Mouse (Mus musculus) inflammation-experienced regulatory T-cells, adult 16 weeks (primary cell): ENCODE results near the gene Akip1. TPM values are rescaled to one million over a fixed set of nuclear protein-coding genes. Genes with fewer than 3 reads are reported as not detected.

Source experiments
- polyA plus RNA-seq: library from polyadenylated mRNA; unstranded; fragments of 100-300 nt; shearing (Covaris generic); gene quantifications from one replicate; pipeline ENCODE4 v1.2.1, GENCODE M21; 2017

The Akip1 gene
- 31.7 TPM for polyA plus RNA-seq

DNA sequence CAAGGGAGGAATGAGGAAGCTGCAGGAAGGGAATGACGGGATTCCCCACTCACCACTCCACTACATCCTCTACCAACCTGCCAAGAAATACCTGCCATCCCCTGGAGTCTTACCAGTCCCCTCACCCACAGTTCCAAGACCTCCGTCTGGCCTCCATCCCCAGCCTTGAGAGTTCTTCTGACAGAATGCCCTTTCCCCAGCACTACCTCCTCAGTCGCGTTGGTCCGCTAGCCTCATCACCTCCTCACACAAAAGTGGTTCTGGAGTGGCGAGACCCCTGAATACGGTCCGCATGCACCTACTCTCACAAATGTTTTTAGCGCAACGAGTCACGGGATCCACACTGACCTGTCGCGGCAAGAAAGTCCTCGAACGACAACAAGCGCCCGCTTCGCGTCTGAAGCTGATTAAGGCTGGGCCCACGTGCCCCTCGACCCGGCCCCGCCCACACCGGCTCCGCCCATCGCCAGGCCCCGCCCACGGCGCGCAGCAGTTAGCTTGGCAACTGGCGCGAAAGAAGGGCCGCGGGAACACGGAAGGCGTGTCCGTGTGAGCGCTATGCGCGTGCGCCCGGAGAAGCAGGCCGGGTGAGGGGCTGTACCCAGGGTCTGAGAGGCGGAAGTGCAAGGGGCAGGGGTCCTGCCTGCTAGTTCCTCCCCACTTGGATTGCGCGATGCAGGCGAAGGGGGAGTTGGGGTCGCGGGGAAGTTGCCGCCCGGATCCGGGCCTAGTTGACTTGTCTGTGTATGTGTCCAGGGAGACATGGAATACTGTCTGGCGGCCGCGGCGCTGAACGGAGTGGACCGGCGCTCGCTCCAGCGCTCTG lies at the start of gene Akip1, which contains the start of gene St5:
TSS of gene Akip1 (plus strand) at position 501 of the 826 bp plus-strand sequence.
TSS of gene St5 (minus strand) at position 416 of the 826 bp plus-strand sequence.

DNA sequence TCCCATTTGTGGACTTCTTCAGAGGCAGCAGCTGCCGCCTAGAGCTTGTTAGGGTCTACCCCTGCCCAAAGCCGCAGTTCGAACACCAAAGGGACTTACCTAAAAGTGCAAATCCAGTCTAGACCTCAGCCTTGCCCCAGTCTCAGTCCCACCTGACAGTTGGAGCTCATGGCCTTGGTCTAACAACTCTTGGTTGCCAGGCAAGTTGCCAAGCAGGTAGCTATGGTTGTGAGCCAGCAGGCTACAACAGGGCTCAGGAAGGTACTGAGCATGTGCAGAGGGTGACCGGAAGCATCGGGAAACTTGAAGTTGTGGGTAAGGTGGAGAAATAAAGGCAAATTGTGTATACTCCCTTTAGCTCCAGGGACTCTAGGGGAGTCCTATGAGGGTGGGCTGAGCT lies 20.2 kb downstream of the Akip1 start, which contains the start of gene BC051019:
TSS of gene BC051019 (minus strand) at position 154 of the 400 bp plus-strand sequence.

GRCm38 (mm10) chr7:109731626-109732025 lies 28.1 kb downstream of the Akip1 start, which contains the start of gene Ascl3:
Gene Ascl3 (minus strand): TSS chr7:109731726.

GRCm38 (mm10) chr7:109752008-109752925 lies 48.8 kb downstream of the Akip1 start, which contains the start of gene Tmem9b:
Gene Tmem9b (minus strand): TSS chr7:109752875.

Other genes starting within 250 kb of the Akip1 start
- gene Trim66, start 195.6 kb upstream of the Akip1 start, polyA plus RNA-seq: 0.04 TPM
- 108 TPM for gene Rpl27a, start 184.5 kb upstream of the Akip1 start, polyA plus RNA-seq
- 0.73 TPM for gene St5, start 85 bp upstream of the Akip1 start, polyA plus RNA-seq
- 0.23 TPM for gene BC051019, start 20.2 kb downstream of the Akip1 start, polyA plus RNA-seq
- 0.43 TPM for gene Ascl3, start 28.0 kb downstream of the Akip1 start, polyA plus RNA-seq
- gene Tmem9b, start 49.2 kb downstream of the Akip1 start, polyA plus RNA-seq: 93.9 TPM
- 0.29 TPM for gene Nrip3, start 78.3 kb downstream of the Akip1 start, polyA plus RNA-seq
- gene Scube2, start 162.0 kb downstream of the Akip1 start, polyA plus RNA-seq: not detected